Mouse (Mus musculus): ENCODE results near the gene Cilp2.

DNA sequence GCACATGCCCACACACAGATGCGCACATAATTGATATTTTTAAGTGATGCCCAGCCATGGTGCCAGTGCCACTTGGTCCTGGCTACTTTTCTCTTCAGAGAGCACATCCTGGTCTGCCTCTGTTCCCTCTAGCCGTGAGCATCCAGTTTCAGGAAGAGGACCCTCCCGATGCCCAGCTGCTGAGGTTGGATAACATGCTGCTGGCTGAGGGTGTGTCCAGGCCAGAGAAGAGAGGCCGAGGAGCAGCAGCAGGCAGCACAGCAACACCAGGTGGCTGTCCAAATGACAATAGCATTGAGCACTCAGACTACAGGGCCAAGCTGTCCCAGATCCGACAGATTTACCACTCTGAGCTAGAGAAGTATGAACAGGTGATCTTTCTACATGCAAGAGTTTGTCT, 23.3 kb downstream of the Cilp2 start:
- TF ChIP-seq CTCF (IDR thresholded peaks at IDR 0.05; ENCODE audit: insufficient read depth, low read depth, low read length) (no peak), POLR2A (IDR thresholded peaks at IDR 0.05; ENCODE audit: insufficient read depth, low read depth, low read length) (no peak)

Data from olfactory bulb, adult 2 months (tissue).